ENCODE assay signal across 20 mouse cellular contexts in the genomic region with DNA sequence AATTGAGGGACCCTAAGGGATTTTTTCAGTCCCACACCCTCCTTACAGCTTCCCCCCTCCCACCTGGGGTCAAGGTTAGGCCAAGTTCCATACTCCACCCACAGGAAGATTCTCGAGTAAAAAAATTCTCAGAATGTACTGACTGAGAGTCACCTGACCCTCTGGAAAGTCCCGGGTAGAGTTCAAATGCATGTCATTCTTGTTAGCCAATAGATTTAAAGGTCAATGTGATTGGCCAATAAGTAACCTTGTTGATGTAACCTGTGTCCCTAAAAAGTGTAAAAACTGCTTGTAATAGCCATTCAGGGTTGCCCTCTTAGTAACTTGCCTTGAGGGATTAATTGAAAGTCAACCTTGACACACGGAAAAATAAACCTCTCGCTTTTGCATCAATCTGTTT.
"Had no signal": no experiment of that assay in that cellular context is flagged by ENCODE, and none has a peak within 500 bp of the region (broad histone marks: within the 10 kb centered on the region; RNA-seq: fewer than 3 reads in every experiment).

No protein-coding gene starts in this region.

- H3K9ac ChIP-seq: lung, embryonic 14.5 days; midbrain, embryonic 12.5 days; neural tube, embryonic 13.5 days; neural tube, embryonic 15.5 days; stomach, embryonic 15.5 days had no signal

- ATAC-seq: midbrain, embryonic 16.5 days had no signal

- H3K9me3 ChIP-seq: midbrain, embryonic 12.5 days; neural tube, embryonic 13.5 days; neural tube, embryonic 15.5 days; stomach, embryonic 15.5 days had no signal

- DNase-seq: lung, embryonic 14.5 days; lung, postnatal 10 days; lung, postnatal 4 days; midbrain, embryonic 14.5 days; retina, postnatal 1 day; right cerebral cortex, adult 18-20 months; right cerebral cortex, postnatal 25 days; right cerebral cortex, postnatal 4 days; spleen, adult 18-20 months; thymus, adult 2 months; thymus, postnatal 25 days; thymus, postnatal 4 days had no signal

- H3K27me3 ChIP-seq: midbrain, embryonic 12.5 days; neural tube, embryonic 13.5 days; neural tube, embryonic 15.5 days; stomach, embryonic 15.5 days had no signal

- H3K27ac ChIP-seq: midbrain, embryonic 10.5 days; midbrain, embryonic 12.5 days; neural tube, embryonic 13.5 days; neural tube, embryonic 15.5 days; stomach, embryonic 15.5 days; stomach, postnatal 0 days had no signal

- H3K4me2 ChIP-seq: lung, embryonic 14.5 days; midbrain, embryonic 12.5 days; neural tube, embryonic 13.5 days; neural tube, embryonic 15.5 days; stomach, embryonic 15.5 days had no signal

- H3K4me1 ChIP-seq: midbrain, embryonic 10.5 days; midbrain, embryonic 12.5 days; neural tube, embryonic 13.5 days; neural tube, embryonic 15.5 days; stomach, embryonic 15.5 days had no signal

- H3K36me3 ChIP-seq: midbrain, embryonic 10.5 days; midbrain, embryonic 12.5 days; neural tube, embryonic 13.5 days; neural tube, embryonic 15.5 days; stomach, embryonic 15.5 days had no signal

- H3K4me3 ChIP-seq: midbrain, embryonic 10.5 days; midbrain, embryonic 12.5 days; myocyte; neural tube, embryonic 13.5 days; neural tube, embryonic 15.5 days; stomach, embryonic 15.5 days had no signal
